Mouse (Mus musculus) right cerebral cortex, postnatal 36 days (tissue): ENCODE results near the gene Aurkc.
"Not testable (repeated sequence)": the region's sequence is repeated elsewhere in the genome, so short reads cannot be mapped to it uniquely, and the experiment has no call there.

Source experiments
- DNase-seq, 2 experiments: peaks; one replicate each; pipeline ENCODE4 v3.0.0; 2022; ENCODE audit warnings: low spot score in 2 of 2, mixed read lengths in 1 of 2

Aurkc gene

DNA sequence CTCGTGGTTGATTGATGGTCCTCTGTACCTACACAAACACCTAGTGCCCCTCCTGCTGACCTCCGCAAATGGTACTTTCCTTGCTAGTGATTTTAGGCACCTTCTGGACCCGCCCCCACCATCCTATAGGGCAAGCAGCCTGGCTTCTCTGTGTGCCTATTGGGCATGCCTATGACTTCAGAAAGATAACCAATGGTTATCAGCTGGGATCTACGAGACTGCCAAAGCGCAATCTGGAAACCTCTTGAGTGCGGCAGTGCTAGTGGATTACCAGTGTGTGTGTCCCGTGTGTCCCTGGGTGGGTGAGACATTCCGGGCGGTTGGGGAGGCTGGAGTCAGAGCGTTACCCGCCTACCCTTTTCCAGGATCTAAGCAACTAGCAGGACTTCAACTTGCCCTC is at the start of gene Aurkc:
Aurkc (plus strand) TSS at position 50 of the 400 bp plus-strand sequence.
- DNase-seq = not testable (repeated sequence)

DNA sequence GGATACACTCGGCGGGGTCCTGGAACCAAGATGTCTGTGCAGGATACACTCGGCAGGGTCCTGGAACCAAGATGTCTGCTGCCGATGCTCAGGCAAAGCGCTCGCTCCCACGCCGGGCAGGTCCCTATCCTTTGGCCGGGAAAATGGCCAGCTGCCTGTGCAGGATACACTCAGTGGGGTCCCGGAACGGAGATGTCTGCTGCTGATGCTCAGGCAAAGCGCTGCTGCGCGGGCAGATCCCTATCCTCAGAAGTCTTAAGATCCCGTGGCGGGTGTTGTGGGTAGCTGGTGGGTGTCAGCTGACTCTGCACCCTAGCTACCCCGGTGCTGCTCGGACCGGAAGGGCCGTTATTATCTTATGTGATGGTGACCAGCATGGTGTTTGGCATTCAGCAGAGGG is 47.0 kb upstream of the Aurkc start:
- DNase-seq = not testable (repeated sequence)

- DNase-seq = no peak
Measured at GRCm38 (mm10) chr7:6956576-6956975, 38.5 kb upstream of the Aurkc start.

- DNase-seq = no peak
Measured at GRCm38 (mm10) chr7:6958574-6958973, 36.5 kb upstream of the Aurkc start.

DNA sequence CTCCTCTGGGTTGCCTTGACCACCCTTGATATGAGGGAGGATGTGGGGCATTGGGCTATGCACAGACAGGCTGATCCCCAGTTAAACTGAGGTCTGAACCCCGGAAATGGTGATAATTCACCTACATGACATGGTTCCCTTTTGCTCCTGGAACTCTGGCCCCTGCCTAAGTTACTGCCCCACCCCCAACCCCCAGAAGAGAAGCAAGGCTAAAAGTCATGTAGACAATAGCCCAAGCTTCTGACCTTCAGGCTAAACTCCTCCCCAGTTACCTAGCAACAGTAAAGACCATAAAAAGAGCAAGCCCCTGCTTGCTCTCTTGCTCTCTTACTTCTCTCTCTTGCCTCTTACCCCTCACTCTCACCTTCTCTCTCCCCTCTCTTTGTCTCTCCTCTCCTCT is 21.5 kb upstream of the Aurkc start:
- no peak for DNase-seq

GRCm38 (mm10) chr7:6976890-6977289 is 18.2 kb upstream of the Aurkc start:
- no peak for DNase-seq

DNA sequence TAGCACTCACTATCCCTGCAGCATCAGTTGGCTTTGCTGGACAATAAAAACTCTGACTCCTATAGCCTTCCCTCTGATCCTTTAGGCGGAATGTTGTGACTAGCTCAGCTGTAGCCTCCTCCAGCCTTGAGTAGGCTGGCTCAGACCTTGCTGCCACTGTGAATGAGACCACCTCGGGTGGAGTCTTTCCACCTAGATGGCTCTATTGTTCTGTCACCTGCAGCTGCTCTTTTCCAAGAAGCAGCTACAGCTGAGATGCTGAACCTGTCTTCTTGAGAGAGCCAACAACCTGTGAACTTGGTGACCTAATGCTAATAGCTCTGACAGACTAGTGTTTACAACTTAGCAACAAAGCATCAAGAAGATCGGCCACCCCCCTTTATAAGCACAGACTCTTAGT is 3.8 kb downstream of the Aurkc start:
- DNase-seq = not testable (repeated sequence)

DNA sequence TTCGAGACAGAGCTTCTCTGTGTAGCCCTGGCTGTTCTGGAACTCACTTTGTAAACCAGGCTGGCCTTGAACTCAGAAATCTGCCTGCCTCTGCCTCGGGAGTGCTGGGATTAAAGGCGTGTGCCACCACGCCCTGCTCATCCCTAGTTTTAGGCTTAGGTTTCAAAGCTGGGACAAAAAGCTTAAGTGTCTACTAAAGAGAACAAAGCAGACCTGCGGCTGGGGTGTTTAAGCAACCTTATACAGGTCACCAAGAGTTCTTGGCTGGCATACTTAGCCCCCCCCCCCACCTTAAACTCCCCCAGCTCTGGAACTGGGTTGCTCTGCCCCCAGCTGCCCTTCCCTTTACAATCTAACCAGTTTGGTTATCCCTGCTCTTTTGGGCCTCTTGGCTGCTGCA is 10.3 kb downstream of the Aurkc start:
- not testable (repeated sequence) for DNase-seq

DNA sequence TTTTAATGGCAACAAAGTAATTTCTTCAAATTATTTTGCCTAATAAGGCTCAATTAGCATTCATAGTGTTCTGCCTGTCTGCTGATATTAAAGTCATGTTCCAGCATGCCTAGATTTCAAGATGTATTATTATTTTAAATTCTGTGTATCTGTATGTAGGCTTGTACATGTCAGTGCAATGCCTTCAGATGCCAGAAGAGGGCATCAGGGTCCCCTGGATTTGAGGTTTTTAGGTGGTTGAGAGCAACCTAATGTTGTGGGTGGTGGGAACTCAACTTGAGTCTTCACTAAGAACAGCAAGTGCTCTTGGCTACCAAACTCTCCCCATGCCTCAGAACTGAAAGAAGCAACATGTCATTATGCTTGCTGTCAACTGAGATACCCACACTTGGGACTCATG is 32.3 kb downstream of the Aurkc start:
- no peak for DNase-seq

- DNase-seq = not testable (repeated sequence)
Measured at GRCm38 (mm10) chr7:7049659-7050320, 54.7 kb downstream of the Aurkc start.
